Mouse (Mus musculus) liver, embryonic 16.5 days (tissue): ENCODE data around the gene Gm17026. TPM values are rescaled to one million over a fixed set of nuclear protein-coding genes. Genes with fewer than 3 reads are reported as not detected.
"Not testable (repeated sequence)": the region's sequence is repeated elsewhere in the genome, so short reads cannot be mapped to it uniquely, and the experiment has no call there.

Experiments used
- ATAC-seq: fragments of 200-750 bp; cut with Nextera tagmentation; 2 replicates; pipeline ENCODE4 v1.8.0; 2017; ENCODE audit warnings: low read depth, mild to moderate bottlenecking, moderate number of reproducible peaks, moderate library complexity
- H3K27ac ChIP-seq: fragments of 300-500 bp; sonication (generic); 2 replicates; pipeline ENCODE4 v1.5.1; 2014; ENCODE audit warnings: mild to moderate bottlenecking, low read length
- H3K27me3 ChIP-seq: fragments of 300-500 bp; sonication (generic); 2 replicates; pipeline ENCODE4 v1.6.1; 2014; ENCODE audit warnings: low read depth, low read length, mixed read lengths; ENCODE audit not compliant: control insufficient read depth, insufficient read depth
- H3K36me3 ChIP-seq: fragments of 300-500 bp; sonication (generic); 2 replicates; pipeline ENCODE4 v1.6.1; 2014; ENCODE audit warnings: mild to moderate bottlenecking; ENCODE audit not compliant: control insufficient read depth, insufficient read depth
- H3K4me1 ChIP-seq: fragments of 300-500 bp; sonication (generic); 2 replicates; pipeline ENCODE4 v1.6.1; 2014; ENCODE audit warnings: low read depth, low read length, mixed read lengths; ENCODE audit not compliant: control insufficient read depth
- H3K4me2 ChIP-seq: fragments of 300-500 bp; sonication (generic); 2 replicates; pipeline ENCODE4 v1.6.1; 2014; ENCODE audit warnings: low read depth, low read length, mixed read lengths
- H3K4me3 ChIP-seq: fragments of 300-500 bp; sonication (generic); 2 replicates; pipeline ENCODE4 v1.5.1; 2014; ENCODE audit warnings: low read depth, mild to moderate bottlenecking, low read length
- H3K9ac ChIP-seq: fragments of 300-500 bp; sonication (generic); 2 replicates; pipeline ENCODE4 v1.6.1; 2014; ENCODE audit warnings: low read depth, low read length
- H3K9me3 ChIP-seq: fragments of 300-500 bp; sonication (generic); replicated peaks from 2 replicates; pipeline ENCODE4 v1.6.1; 2016; ENCODE audit warnings: low read length; ENCODE audit not compliant: control insufficient read depth
- WGBS: fragments of 180-500 bp; shearing (Covaris S2); extraction: QIAGEN DNeasy Blood & Tissue Kit; methylation state at CpG from one replicate; pipeline ENCODE4 v1.1.7; 2014; ENCODE audit not compliant: insufficient replicate concordance; 5-methylcytosine and 5-hydroxymethylcytosine counted together
- microRNA-seq: library from miRNA; unstranded; fragments of <30 nt; microRNA quantifications from one replicate; pipeline ENCODE4, GENCODE M21; 2016
- polyA plus RNA-seq: library from polyadenylated mRNA; unstranded; fragments of >200 nt; fragmentation: Nextera tagmentation; extraction: Ambion mirVana; gene quantifications from 2 replicates; pipeline ENCODE4 v1.2.1, GENCODE M21; 2015

The Gm17026 gene
- not detected in 2 replicates for polyA plus RNA-seq

- H3K4me2 ChIP-seq, H3K27me3 ChIP-seq, H3K27ac ChIP-seq, H3K4me1 ChIP-seq, H3K36me3 ChIP-seq, H3K9ac ChIP-seq, H3K4me3 ChIP-seq, H3K9me3 ChIP-seq, ATAC-seq: not testable (repeated sequence)
- WGBS = no CpG with 5 or more reads among the region's 3 CpGs
Measured at GRCm38 (mm10) chr14:42259948-42260347, at the start of gene Gm17026. Gene Gm17026, minus strand, starts transcription at chr14:42260048.

- not testable (repeated sequence) for H3K27me3 ChIP-seq, H3K9me3 ChIP-seq, H3K4me2 ChIP-seq, ATAC-seq, H3K27ac ChIP-seq, H3K4me1 ChIP-seq, H3K4me3 ChIP-seq, H3K9ac ChIP-seq, H3K36me3 ChIP-seq
- no CpG with 5 or more reads among the region's 3 CpGs for WGBS
Measured at GRCm38 (mm10) chr14:42297258-42297657, 37.4 kb upstream of the Gm17026 start, which contains the start of gene Gm9611. Gene Gm9611, minus strand, starts transcription at chr14:42297358.

GRCm38 (mm10) chr14:42216766-42217537 lies 42.9 kb downstream of the Gm17026 start:
- 60% methylated on average over 8 of the region's 10 CpGs for WGBS
- not testable (repeated sequence) for H3K4me1 ChIP-seq, H3K4me2 ChIP-seq, H3K9ac ChIP-seq, H3K27me3 ChIP-seq, H3K27ac ChIP-seq, ATAC-seq, H3K36me3 ChIP-seq, H3K4me3 ChIP-seq, H3K9me3 ChIP-seq

Small RNA genes within 50 kb of the gene (microRNA-seq; reads per million reads assigned to microRNA genes)
- gene Gm25208 (not detected), gene Gm25892 (not detected)

Other genes with a start within 250 kb of the Gm17026 start
- gene Gm7951, start 142.7 kb downstream of the Gm17026 start, polyA plus RNA-seq = not detected in 2 replicates
- not detected in 2 replicates for gene Gm17027, start 97.4 kb downstream of the Gm17026 start, polyA plus RNA-seq
- not detected in 2 replicates for gene Gm3573, start 69.3 kb downstream of the Gm17026 start, polyA plus RNA-seq
- gene Gm9611, start 37.3 kb upstream of the Gm17026 start, polyA plus RNA-seq = not detected in 2 replicates
- not detected in 2 replicates for gene Gm7995, start 50.2 kb upstream of the Gm17026 start, polyA plus RNA-seq
- gene Gm8005, start 179.6 kb upstream of the Gm17026 start, polyA plus RNA-seq = not detected in 2 replicates
- gene Gm8011, start 203.8 kb upstream of the Gm17026 start, polyA plus RNA-seq = not detected in 2 replicates
- gene Gm8020, start 242.3 kb upstream of the Gm17026 start, polyA plus RNA-seq = not detected in 2 replicates